Mouse (Mus musculus) mouse embryonic stem cell (cell line): ENCODE measurements at regions not wholly inside any gene's neighbourhood (a gene's known extent, or its start where the extent isn't known, plus 50 kb on each side); places are given as distances from the start of the nearest gene placed in this dataset.

Experiments used
- in situ Hi-C, 2 experiments: fragments of 300-500 bp; cut with MboI; formaldehyde crosslinking; loops; 1 replicate in 1 of 2; 3 replicates in 1 of 2; pipeline ENCODE4 v1.14.3; 2019 to 2020; ENCODE audit warnings: low sequenced_read_pairs in 2 of 2, low pct_unique_long_range_greater_than_20kb in 1 of 2, mixed read lengths in 1 of 2; ENCODE audit not compliant: unreplicated experiment in 1 of 2

- in situ Hi-C loops = no loop called here
Observed at GRCm38 (mm10) chr14:99586029-99586428, 287.5 kb downstream of the Klf5 start.

GRCm38 (mm10) chr14:99590854-99591470, 292.5 kb downstream of the Klf5 start:
- in situ Hi-C loops = no loop called here

GRCm38 (mm10) chr14:99592922-99593321, 294.4 kb downstream of the Klf5 start:
- in situ Hi-C loops = no loop called here

- in situ Hi-C loops = no loop called here
Observed at GRCm38 (mm10) chr14:99593864-99594263, 295.4 kb downstream of the Klf5 start.

GRCm38 (mm10) chr14:99601900-99602299, 303.4 kb downstream of the Klf5 start:
- in situ Hi-C loops = no loop called here

GRCm38 (mm10) chr14:99603257-99603656, 304.8 kb downstream of the Klf5 start:
- in situ Hi-C loops = no loop called here

GRCm38 (mm10) chr14:99605351-99606100, 307.0 kb downstream of the Klf5 start:
- in situ Hi-C loops = no loop called here

GRCm38 (mm10) chr14:99609003-99609402, 310.5 kb downstream of the Klf5 start:
- in situ Hi-C loops = no loop called here

- in situ Hi-C loops = no loop called here
Observed at GRCm38 (mm10) chr14:99611435-99611834, 312.9 kb downstream of the Klf5 start.

GRCm38 (mm10) chr14:99612114-99612513, 313.6 kb downstream of the Klf5 start:
- in situ Hi-C loops = no loop called here

- in situ Hi-C loops = no loop called here
Observed at GRCm38 (mm10) chr14:99614748-99615147, 316.3 kb downstream of the Klf5 start.

GRCm38 (mm10) chr14:99616655-99617335, 318.3 kb downstream of the Klf5 start:
- in situ Hi-C loops = no loop called here

GRCm38 (mm10) chr14:99617374-99617773, 318.9 kb downstream of the Klf5 start:
- in situ Hi-C loops = no loop called here

- in situ Hi-C loops = loop anchor here in 1 of 2 experiments (10.0 kb wide), 1 partner anchor 477 kb away; no protein-coding TSS in a partner anchor
Observed at GRCm38 (mm10) chr14:99621538-99621937, 323.0 kb downstream of the Klf5 start.

GRCm38 (mm10) chr14:99624380-99625327, 326.2 kb downstream of the Klf5 start:
- in situ Hi-C loops = loop anchor here in 1 of 2 experiments (10.0 kb wide), 1 partner anchor 480 kb away; no protein-coding TSS in a partner anchor

GRCm38 (mm10) chr14:99627615-99628014, 329.1 kb downstream of the Klf5 start:
- in situ Hi-C loops = loop anchor here in 1 of 2 experiments (10.0 kb wide), 1 partner anchor 483 kb away; no protein-coding TSS in a partner anchor

GRCm38 (mm10) chr14:99631092-99631491, 332.6 kb downstream of the Klf5 start:
- in situ Hi-C loops = no loop called here

GRCm38 (mm10) chr14:99632444-99632843, 334.0 kb downstream of the Klf5 start:
- in situ Hi-C loops = no loop called here
